Comparison of ENCODE assay signal across 11 mouse cellular contexts in the genomic region with DNA sequence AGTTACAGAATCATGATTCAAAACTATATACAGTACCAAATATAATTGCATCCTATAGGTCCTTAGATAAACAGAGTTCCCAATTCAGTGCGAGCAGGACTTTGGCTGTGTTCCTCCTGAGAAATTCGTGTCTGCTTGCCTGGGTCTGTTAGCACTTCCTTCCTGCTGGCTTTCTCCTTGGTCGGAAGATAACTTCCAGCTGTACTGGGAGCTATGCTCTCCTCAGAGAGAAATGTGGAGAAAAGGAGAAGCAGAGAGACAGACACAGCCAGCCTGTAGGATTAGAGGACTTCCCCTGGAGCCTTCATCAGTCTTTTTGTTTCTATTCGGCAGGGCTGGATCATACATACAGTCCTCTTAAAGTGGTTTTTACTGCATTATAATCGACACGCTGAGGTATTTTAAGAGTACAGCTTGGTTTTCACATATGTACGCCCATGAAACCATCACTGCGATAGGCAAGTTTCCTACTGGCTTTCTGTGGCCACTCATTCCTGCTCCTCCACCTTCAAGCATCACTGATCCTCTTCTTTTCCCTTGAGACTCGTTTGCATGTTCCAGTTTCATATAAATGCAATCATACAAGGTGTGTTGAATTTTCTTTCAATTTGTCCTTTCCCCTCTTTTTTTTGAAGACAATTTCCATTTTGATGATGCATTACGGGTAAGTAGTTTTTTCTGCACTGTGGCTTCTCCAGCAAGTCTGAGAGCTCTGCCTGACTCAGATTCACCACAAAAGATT. TPM values are rescaled to one million over a fixed set of nuclear protein-coding genes. Genes with fewer than 3 reads are reported as not detected.
DNase-seq lines count a peak whose midpoint lies in the region; ATAC-seq and TF ChIP-seq lines count a peak whose summit lies in the region.
"Had no signal": no experiment of that assay in that cellular context is flagged by ENCODE, and none has a peak within 500 bp of the region (broad histone marks: within the 10 kb centered on the region; RNA-seq: fewer than 3 reads in every experiment).

No protein-coding gene starts in this region.

- 0 out of 2 replicates have a peak, but pooled peaks have one; percentile 46 for ATAC-seq in kidney, embryonic 16.5 days (ENCODE audit: low FRiP score, low TSS enrichment)
- no peak for ATAC-seq in kidney, embryonic 14.5 days (ENCODE audit: low FRiP score, low TSS enrichment)
- no peak for ATAC-seq in limb, embryonic 14.5 days (ENCODE audit: low FRiP score, low read depth)
- ATAC-seq: forebrain, postnatal 0 days had no signal

- no peaks in the 10 kb centered on the region for H3K9me3 ChIP-seq in kidney, embryonic 16.5 days (ENCODE audit: low read length)
- no peaks in the 10 kb centered on the region for H3K9me3 ChIP-seq in kidney, embryonic 14.5 days (ENCODE audit: control insufficient read depth, low read length)
- H3K9me3 ChIP-seq in MEL (replicated peaks; ENCODE audit: insufficient read depth, low read length): no peaks in the 10 kb centered on the region
- H3K9me3 ChIP-seq in limb, embryonic 14.5 days (ENCODE audit: control insufficient read depth, low read length): no peaks in the 10 kb centered on the region
- H3K9me3 ChIP-seq: limb, embryonic 15.5 days had no signal

- no peaks in the 10 kb centered on the region for H3K36me3 ChIP-seq in kidney, embryonic 16.5 days (ENCODE audit: insufficient read depth, low read length)
- no peaks in the 10 kb centered on the region for H3K36me3 ChIP-seq in kidney, embryonic 14.5 days (ENCODE audit: control insufficient read depth, insufficient read depth, low read length)
- H3K36me3 ChIP-seq in MEL (ENCODE audit: control insufficient read depth in 1 of 2, insufficient read depth in 2 of 2, low read length in 2 of 2): peaks cover 0 to 37% of the 10 kb centered on the region in 2 experiments; a peak in 2 of 4 replicates
- H3K36me3 ChIP-seq in limb, embryonic 14.5 days (ENCODE audit: control insufficient read depth, insufficient read depth, low read length): no peaks in the 10 kb centered on the region
- H3K36me3 ChIP-seq: limb, embryonic 15.5 days had no signal

- 0 out of 4 replicates have a peak, but pooled peaks of 1 of the 2 experiments have one; percentile 7 for TF ChIP-seq EP300 in MEL (IDR thresholded peaks at IDR 0.05; ENCODE audit: low read depth in 1 of 2, low read length in 2 of 2)

- 62% methylated on average over 10 of the region's 10 CpGs for WGBS in kidney, embryonic 16.5 days
- WGBS in kidney, embryonic 14.5 days: 65% methylated on average over 10 of the region's 10 CpGs
- 43% methylated on average over 10 of the region's 10 CpGs for WGBS in limb, embryonic 14.5 days

- DNase-seq in MEL (ENCODE audit: low read depth, low spot score): peak; percentile 46
- peak; percentile 24 for DNase-seq in brain, adult 2 months (ENCODE audit: low read depth, low spot score)
- DNase-seq in limb, embryonic 14.5 days (ENCODE audit: low spot score): no peak
- no peak for DNase-seq in ovary, postnatal 14 days (ENCODE audit: low spot score)
- DNase-seq in Muller cell, postnatal 12 days (ENCODE audit: inconsistent ontology term): no peak
- DNase-seq: adrenal gland, postnatal 36 days; cerebellum, adult 18-20 months; forebrain, postnatal 0 days had no signal

- H3K27me3 ChIP-seq in kidney, embryonic 16.5 days (ENCODE audit: insufficient read depth, low read length): no peaks in the 10 kb centered on the region
- H3K27me3 ChIP-seq in kidney, embryonic 14.5 days (ENCODE audit: control insufficient read depth, insufficient read depth, low read length): peaks cover 4% of the 10 kb centered on the region; the same call in 1 of the 2 replicates
- H3K27me3 ChIP-seq in MEL (ENCODE audit: control insufficient read depth in 1 of 2, insufficient read depth in 2 of 2, low read length in 2 of 2): no peaks in the 10 kb centered on the region
- H3K27me3 ChIP-seq in limb, embryonic 14.5 days (ENCODE audit: control insufficient read depth, insufficient read depth, low read length): 0 out of 2 replicates have a peak, but pooled peaks cover 7% of the 10 kb centered on the region

- no peak overlapping the region for H3K9ac ChIP-seq in kidney, embryonic 16.5 days (replicated peaks; ENCODE audit: low read length)
- no peak overlapping the region for H3K9ac ChIP-seq in kidney, embryonic 14.5 days (ENCODE audit: low read depth, low read length)
- no peak overlapping the region for H3K9ac ChIP-seq in MEL (ENCODE audit: control insufficient read depth, low read depth, low read length, poor library complexity, severe bottlenecking)
- H3K9ac ChIP-seq in limb, embryonic 14.5 days (ENCODE audit: low read depth, low read length, severe bottlenecking): no peak overlapping the region
- H3K9ac ChIP-seq: forebrain, postnatal 0 days; limb, embryonic 15.5 days had no signal

- no peak for TF ChIP-seq CTCF in MEL (IDR thresholded peaks at IDR 0.05 in 2 of 3, conservative IDR thresholded peaks at IDR 0.05 in 1 of 3; ENCODE audit: control insufficient read depth in 1 of 3, insufficient read depth in 1 of 3, low read depth in 2 of 3, low read length in 3 of 3, poor library complexity in 1 of 3, severe bottlenecking in 1 of 3)

- H3K4me1 ChIP-seq in kidney, embryonic 16.5 days (ENCODE audit: insufficient read depth, low read length): peaks cover 13% of the 10 kb centered on the region
- H3K4me1 ChIP-seq in kidney, embryonic 14.5 days (ENCODE audit: control insufficient read depth, insufficient read depth, low read length): no peaks in the 10 kb centered on the region
- H3K4me1 ChIP-seq in MEL (ENCODE audit: control insufficient read depth in 1 of 2, insufficient read depth in 2 of 2, low read length in 2 of 2): peaks cover 15 to 35% of the 10 kb centered on the region in 2 experiments; a peak in 3 of 4 replicates
- peaks cover 15% of the 10 kb centered on the region for H3K4me1 ChIP-seq in limb, embryonic 14.5 days (ENCODE audit: control insufficient read depth, insufficient read depth, low read length)

- H3K4me3 ChIP-seq in kidney, embryonic 16.5 days (ENCODE audit: low read length): no peak overlapping the region
- no peak overlapping the region for H3K4me3 ChIP-seq in kidney, embryonic 14.5 days (ENCODE audit: low read length)
- no peak overlapping the region for H3K4me3 ChIP-seq in MEL (ENCODE audit: control insufficient read depth in 1 of 2, insufficient read depth in 1 of 2, low read depth in 2 of 2, low read length in 2 of 2)
- H3K4me3 ChIP-seq in limb, embryonic 14.5 days (replicated peaks; ENCODE audit: low read length): no peak overlapping the region
- H3K4me3 ChIP-seq: limb, embryonic 15.5 days had no signal

- TF ChIP-seq RAD21 in MEL (IDR thresholded peaks at IDR 0.05; ENCODE audit: low read depth, low read length): no peak

- no peak overlapping the region for H3K4me2 ChIP-seq in kidney, embryonic 16.5 days (replicated peaks; ENCODE audit: low read depth, low read length)
- H3K4me2 ChIP-seq in kidney, embryonic 14.5 days (replicated peaks; ENCODE audit: low read depth, low read length): no peak overlapping the region
- peak overlapping the region; percentile 9; the same call in 1 of the 2 replicates for H3K4me2 ChIP-seq in limb, embryonic 14.5 days (replicated peaks; ENCODE audit: low read depth, low read length, severe bottlenecking)
- H3K4me2 ChIP-seq: limb, embryonic 15.5 days had no signal

- H3K27ac ChIP-seq in kidney, embryonic 16.5 days (ENCODE audit: low read length): 0 out of 2 replicates have a peak overlapping the region, but pooled peaks have one; percentile 10
- no peak overlapping the region for H3K27ac ChIP-seq in kidney, embryonic 14.5 days (ENCODE audit: low read depth, low read length)
- H3K27ac ChIP-seq in MEL (ENCODE audit: control insufficient read depth, low read depth, low read length): no peak overlapping the region
- no peak overlapping the region for H3K27ac ChIP-seq in limb, embryonic 14.5 days (replicated peaks; ENCODE audit: low read depth, low read length)
- H3K27ac ChIP-seq: limb, embryonic 15.5 days had no signal

- TF ChIP-seq POLR2A in MEL (IDR thresholded peaks at IDR 0.05; ENCODE audit: control insufficient read depth in 1 of 2, insufficient read depth in 1 of 2, low read depth in 1 of 2, low read length in 2 of 2, poor library complexity in 1 of 2): no peak
- no peak for TF ChIP-seq POLR2A in limb, embryonic 14.5 days (IDR thresholded peaks at IDR 0.05; ENCODE audit: borderline replicate concordance, extremely low read depth, insufficient read depth, insufficient read length)

- no peaks in the 10 kb centered on the region for H3K79me2 ChIP-seq in MEL (ENCODE audit: control insufficient read depth, insufficient read depth, low read length, poor library complexity)

TF ChIP-seq in MEL, 35 proteins besides CTCF, POLR2A, EP300 and RAD21:
- no peak for TF ChIP-seq MAFK (IDR thresholded peaks at IDR 0.05; ENCODE audit: borderline replicate concordance, low read depth, low read length)
- TF ChIP-seq USF2 (IDR thresholded peaks at IDR 0.05; ENCODE audit: borderline replicate concordance in 1 of 2, insufficient read depth in 1 of 2, low read depth in 1 of 2, low read length in 2 of 2): no peak
- TF ChIP-seq E2F4 (IDR thresholded peaks at IDR 0.05; ENCODE audit: borderline replicate concordance, low read depth, low read length): no peak
- no peak for TF ChIP-seq ELF1 (IDR thresholded peaks at IDR 0.05; ENCODE audit: low read depth, low read length)
- TF ChIP-seq KAT2A (conservative IDR thresholded peaks at IDR 0.05; ENCODE audit: low read depth, low read length): no peak

RNA-seq across cellular contexts. Expression of gene Nfkb1, which starts 8.3 kb away (rescaled TPM):
- polyA plus RNA-seq in kidney, embryonic 16.5 days (2015; fragmentation: Nextera tagmentation; extraction: Ambion mirVana): 18.5 and 20.4 TPM in 2 replicates
- 19.7 and 25.1 TPM in 2 replicates for polyA plus RNA-seq in kidney, embryonic 14.5 days (2014; fragmentation: Nextera tagmentation; extraction: Ambion mirVana)
- 36.3 and 44.8 TPM in 2 replicates for total RNA-seq in MEL (2012; rRNA removed)
- polyA plus RNA-seq in MEL (2012; ENCODE audit: insufficient read depth in 1 of 2, insufficient read length in 2 of 2, low read depth in 1 of 2, low replicate concordance in 2 of 2, missing spikeins in 1 of 2): 10 to 100 TPM; 59.9 to 93.6 TPM
- polyA plus RNA-seq in limb, embryonic 14.5 days (2012; rRNA removed): 55.4 and 61.7 TPM in 2 replicates
- polyA plus RNA-seq in limb, embryonic 14.5 days (2014; fragmentation: Nextera tagmentation; extraction: Ambion mirVana): 26.9 and 32.7 TPM in 2 replicates

Comparison
In these comparisons a context has a peak if more than half of its experiments do, and no peak if none do; other contexts are left out.
1. DNase-seq: peak in MEL (single experiment) and brain, adult 2 months (single experiment); none in limb, embryonic 14.5 days (single experiment), ovary, postnatal 14 days (single experiment) and Muller cell, postnatal 12 days (single experiment).